ENCODE assay signal across 9 mouse cellular contexts in genomic region chr6:149141393-149142173, GRCm38 (mm10). TPM values are rescaled to one million over a fixed set of nuclear protein-coding genes. Genes with fewer than 3 reads are reported as not detected.
DNase-seq lines count a peak whose midpoint lies in the region; ATAC-seq and TF ChIP-seq lines count a peak whose summit lies in the region.
"Had no signal": no experiment of that assay in that cellular context is flagged by ENCODE, and none has a peak within 500 bp of the region (broad histone marks: within the 10 kb centered on the region; RNA-seq: fewer than 3 reads in every experiment).

No protein-coding gene starts in this region.

- peak overlapping the region; percentile 78 for H3K27ac ChIP-seq in brown adipose tissue, adult 24 weeks (replicated peaks; ENCODE audit: low read depth, low read length)
- peak overlapping the region; percentile 73 for H3K27ac ChIP-seq in heart, embryonic 13.5 days (replicated peaks)
- peak overlapping the region; percentile 61 for H3K27ac ChIP-seq in kidney, postnatal 0 days
- H3K27ac ChIP-seq in liver, embryonic 11.5 days (ENCODE audit: low read depth, low read length): peak overlapping the region; percentile 50

- no peak for TF ChIP-seq POLR2A in myocyte (IDR thresholded peaks at IDR 0.05; ENCODE audit: insufficient read length, low read depth)

- H3K4me2 ChIP-seq in heart, embryonic 13.5 days: peak overlapping the region; percentile 73
- peak overlapping the region; percentile 65 for H3K4me2 ChIP-seq in kidney, postnatal 0 days (ENCODE audit: low read length)
- peak overlapping the region; percentile 82 for H3K4me2 ChIP-seq in liver, embryonic 11.5 days
- peak overlapping the region; percentile 67 for H3K4me2 ChIP-seq in myocyte (ENCODE audit: low read depth)

- no peak for TF ChIP-seq CTCF in kidney, postnatal 0 days (IDR thresholded peaks at IDR 0.05; ENCODE audit: low read depth)

- DNase-seq in kidney, postnatal 0 days (ENCODE audit: low spot score): peak; percentile 94
- peak; percentile 84 for DNase-seq in liver, embryonic 11.5 days (ENCODE audit: low spot score)
- DNase-seq in spleen, postnatal 4 days (ENCODE audit: low spot score in 2 of 2): peak; percentile 88 to 93

- no peaks in the 10 kb centered on the region for H3K27me3 ChIP-seq in heart, embryonic 13.5 days (replicated peaks)
- no peaks in the 10 kb centered on the region for H3K27me3 ChIP-seq in kidney, postnatal 0 days (ENCODE audit: insufficient read depth, low read length)
- no peaks in the 10 kb centered on the region for H3K27me3 ChIP-seq in liver, embryonic 11.5 days (replicated peaks; ENCODE audit: control insufficient read depth, insufficient read depth, low read length)
- no peaks in the 10 kb centered on the region for H3K27me3 ChIP-seq in myocyte (ENCODE audit: control insufficient read depth, insufficient read depth, insufficient read length)

- 0 out of 2 replicates have a peak, but pooled peaks cover 5% of the 10 kb centered on the region for H3K4me1 ChIP-seq in brown adipose tissue, adult 24 weeks (ENCODE audit: control insufficient read depth, insufficient read depth, insufficient read length, low read length)
- H3K4me1 ChIP-seq in heart, embryonic 13.5 days: peaks cover 11% of the 10 kb centered on the region
- H3K4me1 ChIP-seq in kidney, postnatal 0 days (replicated peaks; ENCODE audit: insufficient read depth, low read length): no peaks in the 10 kb centered on the region
- H3K4me1 ChIP-seq in liver, embryonic 11.5 days (replicated peaks; ENCODE audit: control insufficient read depth, insufficient read depth, low read length): no peaks in the 10 kb centered on the region

- peak overlapping the region; percentile 81 for H3K9ac ChIP-seq in heart, embryonic 13.5 days
- H3K9ac ChIP-seq in kidney, postnatal 0 days (ENCODE audit: low read depth, low read length): peak overlapping the region; percentile 70
- H3K9ac ChIP-seq in liver, embryonic 11.5 days (ENCODE audit: low read depth, low read length): peak overlapping the region; percentile 81

- peaks cover 36% of the 10 kb centered on the region for H3K36me3 ChIP-seq in heart, embryonic 13.5 days
- 0 out of 2 replicates have a peak, but pooled peaks cover 8% of the 10 kb centered on the region for H3K36me3 ChIP-seq in kidney, postnatal 0 days (ENCODE audit: insufficient read depth, low read length)
- H3K36me3 ChIP-seq in liver, embryonic 11.5 days (ENCODE audit: control insufficient read depth, insufficient read depth, low read length): peaks cover 10% of the 10 kb centered on the region; the same call in 1 of the 2 replicates
- no peaks in the 10 kb centered on the region for H3K36me3 ChIP-seq in myocyte (ENCODE audit: control insufficient read depth, insufficient read depth)

- H3ac ChIP-seq in myocyte (ENCODE audit: control insufficient read depth, insufficient read length): no peak overlapping the region

- ATAC-seq in CD4-positive, CD25-positive, alpha-beta regulatory T cell, adult 4 months: peak; percentile 91
- ATAC-seq in erythroid progenitor cell, adult 5-6 weeks (replicated peaks; ENCODE audit: low FRiP score, poor library complexity, severe bottlenecking): peak; percentile 96
- peak; percentile 91 for ATAC-seq in heart, embryonic 13.5 days (ENCODE audit: extremely low read depth, insufficient number of reproducible peaks, low FRiP score, low TSS enrichment)
- ATAC-seq in kidney, postnatal 0 days (replicated peaks; ENCODE audit: low FRiP score, low read depth): peak; percentile 96
- peak; percentile 98 for ATAC-seq in liver, embryonic 11.5 days (replicated peaks; ENCODE audit: low FRiP score)

- peak overlapping the region; percentile 70 for H3K4me3 ChIP-seq in brown adipose tissue, adult 24 weeks (ENCODE audit: insufficient read depth, low read depth, low read length)
- H3K4me3 ChIP-seq in heart, embryonic 13.5 days: peak overlapping the region; percentile 66
- H3K4me3 ChIP-seq in kidney, postnatal 0 days (replicated peaks; ENCODE audit: low read depth, low read length): peak overlapping the region; percentile 46
- H3K4me3 ChIP-seq in liver, embryonic 11.5 days (ENCODE audit: low read depth, low read length): peak overlapping the region; percentile 59
- peak overlapping the region; percentile 38 for H3K4me3 ChIP-seq in myocyte

- 4% methylated on average over 36 of the region's 36 CpGs for WGBS in heart, embryonic 13.5 days
- 3% methylated on average over 36 of the region's 36 CpGs for WGBS in kidney, postnatal 0 days
- 5% methylated on average over 36 of the region's 36 CpGs for WGBS in liver, embryonic 11.5 days

- H3K79me2 ChIP-seq in myocyte (ENCODE audit: control insufficient read depth, insufficient read depth): peaks cover 9% of the 10 kb centered on the region

- 0 out of 2 replicates have a peak, but pooled peaks cover 3% of the 10 kb centered on the region for H3K9me3 ChIP-seq in heart, embryonic 13.5 days
- H3K9me3 ChIP-seq in kidney, postnatal 0 days (replicated peaks; ENCODE audit: low read length): no peaks in the 10 kb centered on the region
- no peaks in the 10 kb centered on the region for H3K9me3 ChIP-seq in liver, embryonic 11.5 days (ENCODE audit: control insufficient read depth, low read length)

TF ChIP-seq in myocyte, 11 proteins besides CTCF, POLR2A, EP300 and RAD21:
- TF ChIP-seq MAX (IDR thresholded peaks at IDR 0.05; ENCODE audit: low read depth) (no peak), REST (IDR thresholded peaks at IDR 0.05; ENCODE audit: insufficient read depth, insufficient read length) (no peak), USF1 (IDR thresholded peaks at IDR 0.05; ENCODE audit: low read depth) (no peak), MYOG (IDR thresholded peaks at IDR 0.05; ENCODE audit: control insufficient read depth in 1 of 3, insufficient read depth in 1 of 3, insufficient read length in 2 of 3, low read depth in 2 of 3) (peak in 1 of 3 experiments; percentile 15), TCF12 (IDR thresholded peaks at IDR 0.05; ENCODE audit: insufficient read depth, poor library complexity, severe bottlenecking) (no peak), SRF (IDR thresholded peaks at IDR 0.05; ENCODE audit: control insufficient read depth, insufficient read length, low read depth) (no peak), MYOD1 (IDR thresholded peaks at IDR 0.05; ENCODE audit: control insufficient read depth in 1 of 3, insufficient read length in 2 of 3, low read depth in 2 of 3) (no peak), E2F4 (IDR thresholded peaks at IDR 0.05; ENCODE audit: insufficient read depth) (no peak)
TF ChIP-seq in myocyte: peak in this region for 1.

RNA-seq across cellular contexts. Expression of gene Etfbkmt, which starts 1.9 kb away (rescaled TPM):
- 100 to 1,000 TPM; 101 to 109 TPM for polyA plus RNA-seq in CD4-positive, CD25-positive, alpha-beta regulatory T cell, adult 4 months (2017; shearing (Covaris generic))
- polyA plus RNA-seq in brown adipose tissue, adult 24 weeks (2012; ENCODE audit: insufficient read depth, insufficient read length, missing spikeins): 30.2 and 57.1 TPM in 2 replicates
- 4.6 and 9.4 TPM in 2 replicates for total RNA-seq in erythroid progenitor cell, adult 5-6 weeks (2015; ENCODE audit: low replicate concordance)
- total RNA-seq in erythroid progenitor cell, adult 5-6 weeks (2017; ENCODE audit: low replicate concordance): 4.5 and 6.0 TPM in 2 replicates
- polyA plus RNA-seq in heart, embryonic 13.5 days (2015; fragmentation: Nextera tagmentation; extraction: Ambion mirVana): 13.6 and 14.6 TPM in 2 replicates
- polyA plus RNA-seq in kidney, postnatal 0 days (2015; fragmentation: Nextera tagmentation; extraction: Ambion mirVana): 22.7 and 26.0 TPM in 2 replicates
- polyA plus RNA-seq in liver, embryonic 11.5 days (2014; fragmentation: Nextera tagmentation; extraction: Ambion mirVana): 14.2 and 14.9 TPM in 2 replicates
- 7.2 TPM for polyA plus RNA-seq in myocyte (2012; fragmentation: generic; extraction: Trizol)

RNA-seq across cellular contexts. Expression of gene Gm10203, which starts 11.6 kb away (rescaled TPM):
- polyA plus RNA-seq in CD4-positive, CD25-positive, alpha-beta regulatory T cell, adult 4 months (2017; shearing (Covaris generic)): not detected
- not detected in 2 replicates for polyA plus RNA-seq in brown adipose tissue, adult 24 weeks (2012; ENCODE audit: insufficient read depth, insufficient read length, missing spikeins)
- total RNA-seq in erythroid progenitor cell, adult 5-6 weeks (2015; ENCODE audit: low replicate concordance): not detected in 2 replicates
- total RNA-seq in erythroid progenitor cell, adult 5-6 weeks (2017; ENCODE audit: low replicate concordance): not detected in 2 replicates
- not detected in 2 replicates for polyA plus RNA-seq in heart, embryonic 13.5 days (2015; fragmentation: Nextera tagmentation; extraction: Ambion mirVana)
- polyA plus RNA-seq in kidney, postnatal 0 days (2015; fragmentation: Nextera tagmentation; extraction: Ambion mirVana): not detected in 2 replicates
- not detected in 2 replicates for polyA plus RNA-seq in liver, embryonic 11.5 days (2014; fragmentation: Nextera tagmentation; extraction: Ambion mirVana)
- polyA plus RNA-seq in myocyte (2012; fragmentation: generic; extraction: Trizol): not detected
- polyA plus RNA-seq: large intestine, adult 2 months had no signal

RNA-seq across cellular contexts. Expression of gene Dennd5b, which starts 40.1 kb away (rescaled TPM):
- under 1 TPM; 0.22 to 0.29 TPM for polyA plus RNA-seq in CD4-positive, CD25-positive, alpha-beta regulatory T cell, adult 4 months (2017; shearing (Covaris generic))
- polyA plus RNA-seq in brown adipose tissue, adult 24 weeks (2012; ENCODE audit: insufficient read depth, insufficient read length, missing spikeins): 4.0 and 6.1 TPM in 2 replicates
- 2.5 and 3.6 TPM in 2 replicates for total RNA-seq in erythroid progenitor cell, adult 5-6 weeks (2015; ENCODE audit: low replicate concordance)
- 0.91 and 6.2 TPM in 2 replicates for total RNA-seq in erythroid progenitor cell, adult 5-6 weeks (2017; ENCODE audit: low replicate concordance)
- polyA plus RNA-seq in heart, embryonic 13.5 days (2015; fragmentation: Nextera tagmentation; extraction: Ambion mirVana): 5.8 and 6.4 TPM in 2 replicates
- 4.6 and 5.0 TPM in 2 replicates for polyA plus RNA-seq in kidney, postnatal 0 days (2015; fragmentation: Nextera tagmentation; extraction: Ambion mirVana)
- 11.0 and 11.3 TPM in 2 replicates for polyA plus RNA-seq in liver, embryonic 11.5 days (2014; fragmentation: Nextera tagmentation; extraction: Ambion mirVana)
- 3.1 TPM for polyA plus RNA-seq in myocyte (2012; fragmentation: generic; extraction: Trizol)

RNA-seq across cellular contexts. Expression of gene Amn1, which starts 46.9 kb away (rescaled TPM):
- 10 to 100 TPM; 22.2 to 26.2 TPM for polyA plus RNA-seq in CD4-positive, CD25-positive, alpha-beta regulatory T cell, adult 4 months (2017; shearing (Covaris generic))
- 19.6 and 20.7 TPM in 2 replicates for polyA plus RNA-seq in brown adipose tissue, adult 24 weeks (2012; ENCODE audit: insufficient read depth, insufficient read length, missing spikeins)
- 3.4 and 3.6 TPM in 2 replicates for total RNA-seq in erythroid progenitor cell, adult 5-6 weeks (2015; ENCODE audit: low replicate concordance)
- total RNA-seq in erythroid progenitor cell, adult 5-6 weeks (2017; ENCODE audit: low replicate concordance): 1.4 and 5.4 TPM in 2 replicates
- 22.5 and 24.9 TPM in 2 replicates for polyA plus RNA-seq in heart, embryonic 13.5 days (2015; fragmentation: Nextera tagmentation; extraction: Ambion mirVana)
- 34.3 and 36.0 TPM in 2 replicates for polyA plus RNA-seq in kidney, postnatal 0 days (2015; fragmentation: Nextera tagmentation; extraction: Ambion mirVana)
- polyA plus RNA-seq in liver, embryonic 11.5 days (2014; fragmentation: Nextera tagmentation; extraction: Ambion mirVana): 12.8 and 14.4 TPM in 2 replicates
- polyA plus RNA-seq in myocyte (2012; fragmentation: generic; extraction: Trizol): 23.2 TPM

Comparison
In these comparisons a context has a peak if more than half of its experiments do, and no peak if none do; other contexts are left out.
1. Peak in every context shown above with its lines: DNase-seq, ATAC-seq, H3K4me3 ChIP-seq and H3K27ac ChIP-seq.